Mouse (Mus musculus) MEL (cell line): ENCODE data around the gene Tgtp2. TPM values are rescaled to one million over a fixed set of nuclear protein-coding genes. Genes with fewer than 3 reads are reported as not detected.
"Not testable (repeated sequence)": the region's sequence is repeated elsewhere in the genome, so short reads cannot be mapped to it uniquely, and the experiment has no call there.

Experiments
- DNase-seq: peaks from one replicate; pipeline ENCODE4 v3.0.0; 2011; ENCODE audit warnings: low read depth, low spot score
- H3K27ac ChIP-seq: 2 replicates; pipeline ENCODE4 v1.5.1; 2012; ENCODE audit warnings: low read depth, mild to moderate bottlenecking, control low read depth, low read length, moderate library complexity; ENCODE audit not compliant: control insufficient read depth
- H3K27me3 ChIP-seq, 2 experiments: fragments of 150-350 bp in 1 of 2; sonication (generic) in 1 of 2; 2 replicates each; pipeline ENCODE4 v1.6.1; 2012; ENCODE audit warnings: low read length in 2 of 2, mild to moderate bottlenecking in 2 of 2, improper control_type of control experiment in 1 of 2, moderate library complexity in 1 of 2; ENCODE audit not compliant: insufficient read depth in 2 of 2, control insufficient read depth in 1 of 2
- H3K36me3 ChIP-seq, 2 experiments: 2 replicates each; pipeline ENCODE4 v1.6.1; 2012 to 2014; ENCODE audit warnings: low read length in 2 of 2, improper control_type of control experiment in 1 of 2, inconsistent platforms in 1 of 2, mild to moderate bottlenecking in 1 of 2; ENCODE audit not compliant: insufficient read depth in 2 of 2, control insufficient read depth in 1 of 2
- H3K4me1 ChIP-seq, 2 experiments: fragments of 150-350 bp in 1 of 2; sonication (generic) in 1 of 2; 2 replicates each; pipeline ENCODE4 v1.6.1; 2012; ENCODE audit warnings: low read length in 2 of 2, improper control_type of control experiment in 1 of 2, mild to moderate bottlenecking in 1 of 2; ENCODE audit not compliant: insufficient read depth in 2 of 2, control insufficient read depth in 1 of 2
- H3K4me3 ChIP-seq, 2 experiments: fragments of 150-350 bp in 1 of 2; sonication (generic) in 1 of 2; 2 replicates each; pipeline ENCODE4 v1.5.1; 2012; ENCODE audit warnings: low read depth in 2 of 2, low read length in 2 of 2, mild to moderate bottlenecking in 2 of 2, moderate library complexity in 2 of 2, control low read depth in 1 of 2, improper control_type of control experiment in 1 of 2; ENCODE audit not compliant: control insufficient read depth in 1 of 2, insufficient read depth in 1 of 2
- H3K79me2 ChIP-seq: 2 replicates; pipeline ENCODE4 v1.6.1; 2012; ENCODE audit warnings: mild to moderate bottlenecking, low read length, moderate library complexity; ENCODE audit not compliant: control insufficient read depth, poor library complexity, insufficient read depth
- H3K9ac ChIP-seq: 2 replicates; pipeline ENCODE4 v1.6.1; 2012; ENCODE audit warnings: low read depth, mild to moderate bottlenecking, control low read depth, low read length, moderate library complexity; ENCODE audit not compliant: control insufficient read depth, poor library complexity, severe bottlenecking
- H3K9me3 ChIP-seq: fragments of 150-350 bp; sonication (generic); replicated peaks from 2 replicates; pipeline ENCODE4 v1.6.1; 2012; ENCODE audit warnings: mild to moderate bottlenecking, low read length, improper control_type of control experiment, moderate library complexity; ENCODE audit not compliant: insufficient read depth
- BHLHE40 ChIP-seq: IDR thresholded peaks from 2 replicates; pipeline ENCODE4 v1.6.1; 2012; ENCODE audit warnings: low read depth, mild to moderate bottlenecking, inconsistent platforms, low read length, improper control_type of control experiment, borderline replicate concordance
- CHD2 ChIP-seq: IDR thresholded peaks from 2 replicates; pipeline ENCODE4 v1.6.1; 2011; ENCODE audit warnings: low read length, improper control_type of control experiment
- CTCF ChIP-seq, 3 experiments: IDR thresholded peaks in 2 of 3; conservative IDR thresholded peaks in 1 of 3; 2 replicates each; pipeline ENCODE4 v1.5.1; 2011 to 2012; ENCODE audit warnings: low read length in 3 of 3, low read depth in 2 of 3, mild to moderate bottlenecking in 2 of 3, improper control_type of control experiment in 1 of 3, inconsistent platforms in 1 of 3, mixed read lengths in 1 of 3, moderate library complexity in 1 of 3; ENCODE audit not compliant: control insufficient read depth in 1 of 3, insufficient read depth in 1 of 3, poor library complexity in 1 of 3, severe bottlenecking in 1 of 3
- E2F4 ChIP-seq: IDR thresholded peaks from 2 replicates; pipeline ENCODE4 v1.6.1; 2011; ENCODE audit warnings: low read depth, low read length, improper control_type of control experiment, borderline replicate concordance
- ETS1 ChIP-seq: IDR thresholded peaks from 2 replicates; pipeline ENCODE4 v1.6.1; 2012; ENCODE audit warnings: low read depth, mild to moderate bottlenecking, inconsistent platforms, low read length, improper control_type of control experiment, moderate library complexity
- KAT2A ChIP-seq: conservative IDR thresholded peaks from 2 replicates; pipeline ENCODE4 v1.6.1; 2012; ENCODE audit warnings: low read depth, low read length, improper control_type of control experiment, inconsistent platforms
- MAFK ChIP-seq: IDR thresholded peaks from 2 replicates; pipeline ENCODE4 v1.6.1; 2011; ENCODE audit warnings: low read depth, mild to moderate bottlenecking, low read length, improper control_type of control experiment, borderline replicate concordance
- MXI1 ChIP-seq: IDR thresholded peaks from 2 replicates; pipeline ENCODE4 v1.6.1; 2011; ENCODE audit warnings: mild to moderate bottlenecking, low read depth, low read length, improper control_type of control experiment
- MYB ChIP-seq: IDR thresholded peaks from 2 replicates; pipeline ENCODE4 v1.6.1; 2011; ENCODE audit warnings: mild to moderate bottlenecking, low read depth, low read length, improper control_type of control experiment
- POLR2AphosphoS5 ChIP-seq: IDR thresholded peaks from 2 replicates; pipeline ENCODE4 v1.6.1; 2012; ENCODE audit warnings: low read depth, borderline replicate concordance, mild to moderate bottlenecking, inconsistent platforms, low read length, moderate library complexity, mixed read lengths
- SIN3A ChIP-seq: IDR thresholded peaks from 2 replicates; pipeline ENCODE4 v1.6.1; 2012; ENCODE audit warnings: low read length, improper control_type of control experiment, inconsistent platforms
- SMC3 ChIP-seq: IDR thresholded peaks from 2 replicates; pipeline ENCODE4 v1.6.1; 2011; ENCODE audit warnings: low read depth, low read length, improper control_type of control experiment
- TBP ChIP-seq: IDR thresholded peaks from 2 replicates; pipeline ENCODE4 v1.8.0; 2011; ENCODE audit warnings: low read depth, low read length, improper control_type of control experiment
- TCF12 ChIP-seq: IDR thresholded peaks from 2 replicates; pipeline ENCODE4 v1.6.1; 2014; ENCODE audit warnings: low read depth, mild to moderate bottlenecking, inconsistent platforms, low read length, improper control_type of control experiment, moderate library complexity
- USF1 ChIP-seq: IDR thresholded peaks from 2 replicates; pipeline ENCODE4 v1.6.1; 2014; ENCODE audit warnings: low read depth, mild to moderate bottlenecking, inconsistent platforms, low read length, improper control_type of control experiment, moderate library complexity
- ZNF384 ChIP-seq: IDR thresholded peaks from 2 replicates; pipeline ENCODE4 v1.6.1; 2012; ENCODE audit warnings: low read depth, mild to moderate bottlenecking, inconsistent platforms, low read length, improper control_type of control experiment
- polyA plus RNA-seq, 2 experiments: library from polyadenylated mRNA; stranded (reverse) in 1 of 2; unstranded in 1 of 2; fragments of >175 nt in 1 of 2; fragments of >200 nt in 1 of 2; gene quantifications; 2 replicates each; pipeline versions ENCODE4 v1.2.1 to v1.2.4; 2012; ENCODE audit warnings: low replicate concordance in 2 of 2, low read depth in 1 of 2; ENCODE audit not compliant: insufficient read length in 2 of 2, insufficient read depth in 1 of 2, missing spikeins in 1 of 2
- total RNA-seq: library from RNA; depleted of rRNA; stranded (reverse); fragments of 300-350 nt; gene quantifications from 2 replicates; pipeline ENCODE4 v1.2.3, GENCODE M21; 2012; rRNA removed

The Tgtp2 gene
- total RNA-seq (0.75 and 0.77 TPM in 2 replicates), polyA plus RNA-seq (under 1 TPM in 1 of 2 experiments, not detected in 1; 0.54 TPM)

DNA sequence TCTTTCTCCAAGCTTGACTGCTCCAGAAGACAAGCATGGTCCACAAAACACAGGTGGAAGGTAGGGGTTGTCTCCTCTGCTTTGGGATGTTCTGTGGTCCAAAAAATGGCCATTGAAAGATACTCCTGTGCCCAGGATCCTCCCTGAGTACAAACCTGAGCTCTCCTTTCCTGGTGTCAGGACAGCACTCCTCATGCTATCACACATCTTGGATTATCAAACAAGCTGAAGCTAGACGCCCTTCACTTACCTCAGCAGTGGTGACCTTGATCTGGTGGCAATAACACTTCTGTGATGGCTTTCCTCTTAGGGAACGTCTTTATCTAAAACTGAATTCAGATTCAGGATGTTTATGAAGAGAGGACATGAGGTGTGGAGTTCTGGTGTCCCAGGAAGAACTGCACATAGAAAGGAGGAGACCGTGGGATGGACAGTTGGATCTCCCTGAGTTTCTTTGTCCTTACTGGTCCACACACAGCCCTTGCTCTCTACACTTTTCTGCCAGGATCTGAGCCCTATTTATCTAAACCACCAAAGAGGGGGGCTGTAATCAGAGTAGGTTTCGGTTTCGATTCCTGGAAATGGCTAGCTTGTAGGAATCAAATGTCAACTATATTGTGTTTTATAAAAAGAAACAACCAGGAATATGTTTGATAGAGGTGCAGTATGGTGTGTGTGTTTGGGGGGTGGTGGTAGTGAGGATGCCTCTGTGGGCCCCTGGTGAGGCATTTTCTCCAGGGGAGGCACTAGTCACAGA, at the start of gene Tgtp2:
TSS of gene Tgtp2 (minus strand) at position 494 of the 757 bp plus-strand sequence.
- peak within 1 kb of the TSS; percentile 42 to 47; a peak in 3 of 4 replicates for H3K4me3 ChIP-seq
- not testable (repeated sequence) for H3K4me1 ChIP-seq, H3K27ac ChIP-seq, H3K36me3 ChIP-seq, DNase-seq, H3K9me3 ChIP-seq, H3K27me3 ChIP-seq, H3K79me2 ChIP-seq
- peak within 1 kb of the TSS; percentile 34 for H3K9ac ChIP-seq
- peak; percentile 27; the same call in 1 of the 2 replicates for TF ChIP-seq ETS1

DNA sequence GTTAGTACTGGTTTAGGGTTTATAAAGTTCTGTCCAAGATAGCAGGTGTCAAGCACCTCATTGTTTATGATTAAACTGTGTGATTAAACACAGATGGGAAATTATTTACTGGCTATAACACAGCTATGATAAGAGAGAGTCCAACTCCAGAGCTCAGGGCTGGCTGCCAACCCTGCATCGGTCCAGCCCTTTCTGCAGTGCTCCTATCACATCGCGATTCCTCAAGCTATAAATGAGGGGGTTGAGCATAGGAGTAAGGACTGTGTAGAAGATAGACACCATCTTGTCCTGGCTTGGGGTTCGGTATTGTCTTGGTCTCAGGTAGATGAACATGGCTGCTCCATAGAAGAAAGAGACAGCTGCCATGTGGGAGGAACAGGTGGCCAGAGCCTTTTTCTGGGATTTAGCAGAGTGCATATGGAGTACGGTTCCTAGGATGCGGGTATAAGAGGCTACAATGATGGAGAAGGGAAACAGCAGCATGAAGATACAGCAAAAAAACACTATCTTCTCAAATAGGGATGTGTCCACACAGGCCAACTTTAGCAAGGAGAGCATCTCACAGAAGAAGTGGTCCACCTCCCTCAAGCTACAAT, 48.7 kb upstream of the Tgtp2 start:
- H3K4me3 ChIP-seq: no peak overlapping the region
- TF ChIP-seq CHD2: no peak
- TF ChIP-seq POLR2AphosphoS5: no peak
- TF ChIP-seq E2F4: no peak
- TF ChIP-seq CTCF (IDR thresholded peaks at IDR 0.05 in 2 of 3, conservative IDR thresholded peaks at IDR 0.05 in 1 of 3; ENCODE audit: control insufficient read depth in 1 of 3, insufficient read depth in 1 of 3, low read depth in 2 of 3, low read length in 3 of 3, poor library complexity in 1 of 3, severe bottlenecking in 1 of 3): no peak
- TF ChIP-seq USF1: no peak
- TF ChIP-seq ZNF384: no peak
- TF ChIP-seq MYB: no peak
- TF ChIP-seq SIN3A: no peak
- TF ChIP-seq BHLHE40: no peak
- H3K79me2 ChIP-seq: no peaks in the 10 kb centered on the region
- H3K9me3 ChIP-seq: no peaks in the 10 kb centered on the region
- H3K9ac ChIP-seq: no peak overlapping the region
- no peak for DNase-seq
- H3K4me1 ChIP-seq: no peaks in the 10 kb centered on the region
- no peak overlapping the region for H3K27ac ChIP-seq
- no peaks in the 10 kb centered on the region for H3K36me3 ChIP-seq
- H3K27me3 ChIP-seq: peaks cover 0 to 2% of the 10 kb centered on the region in 2 experiments; a peak in 2 of 4 replicates

DNA sequence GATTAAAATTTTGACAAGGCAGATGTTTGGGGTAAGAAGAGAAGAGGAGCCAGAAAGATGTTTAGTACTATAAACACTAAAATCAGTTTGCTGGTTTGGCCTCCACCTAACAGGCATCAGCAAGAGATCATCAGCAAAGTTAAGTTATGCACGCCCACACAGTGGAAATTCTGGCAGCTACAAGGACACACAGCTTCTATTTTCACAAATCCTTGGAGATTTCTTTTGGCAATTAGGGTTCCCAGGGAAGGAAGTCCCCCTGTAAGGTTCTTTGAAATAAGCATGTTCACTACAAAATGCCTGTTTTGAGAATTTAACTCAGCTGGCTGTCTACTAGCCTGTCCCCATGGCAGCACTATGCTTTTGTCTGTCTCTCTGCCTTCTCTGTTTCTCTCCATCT, 47.0 kb upstream of the Tgtp2 start:
- H3K4me1 ChIP-seq: no peaks in the 10 kb centered on the region

More for the DNA sequence above, 47.0 kb upstream of the Tgtp2 start:
- Histone ChIP-seq H3K79me2 (no peaks in the 10 kb centered on the region), H3K4me3 (no peak overlapping the region), H3K36me3 (no peaks in the 10 kb centered on the region), H3K27me3 (no peaks in the 10 kb centered on the region; a peak in 1 of 4 replicates), H3K9me3 (no peaks in the 10 kb centered on the region), H3K9ac (no peak overlapping the region), H3K27ac (no peak overlapping the region)
- no peak for DNase-seq
- TF ChIP-seq CHD2: no peak
- TF ChIP-seq MXI1: no peak
- TF ChIP-seq SIN3A: no peak
- TF ChIP-seq TCF12: no peak
- TF ChIP-seq KAT2A: no peak
- TF ChIP-seq SMC3: no peak
- TF ChIP-seq TBP: no peak
- TF ChIP-seq MAFK: no peak
